Mouse (Mus musculus): ENCODE measurements at regions not wholly inside any gene's neighbourhood (a gene's known extent, or its start where the extent isn't known, plus 50 kb on each side); places are given as distances from the start of the nearest gene placed in this dataset.

DNA sequence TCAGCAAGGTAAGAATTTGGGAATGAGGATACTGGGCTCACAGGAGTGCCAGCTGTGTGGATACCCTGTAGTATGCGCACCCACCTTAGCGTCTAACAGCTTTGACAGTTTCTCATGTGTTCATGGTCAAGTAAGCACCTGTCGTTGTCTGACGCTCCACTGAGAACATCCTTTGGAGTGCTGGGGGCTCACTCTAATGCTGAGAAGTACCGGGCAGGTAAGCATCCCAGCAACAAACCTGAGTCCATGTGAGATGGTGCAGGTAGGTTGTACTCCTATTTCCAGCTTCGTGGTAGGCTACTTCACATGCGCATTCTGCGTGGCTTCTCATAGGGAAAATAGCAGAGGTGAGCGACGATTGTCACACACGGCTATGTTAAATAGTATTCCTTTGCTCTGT lies 129.3 kb upstream of the Dkk2 start:
- TF ChIP-seq CTCF (conservative IDR thresholded peaks at IDR 0.05; ENCODE audit: insufficient read depth, insufficient read length, low read depth, low read length), result no peak
- TF ChIP-seq POLR2A (IDR thresholded peaks at IDR 0.05; ENCODE audit: low read depth, low read length), result no peak

All from kidney, adult 2 months (tissue).